Mouse (Mus musculus) intestine, embryonic 15.5 days (tissue): ENCODE measurements at regions not wholly inside any gene's neighbourhood (a gene's known extent, or its start where the extent isn't known, plus 50 kb on each side); places are given as distances from the start of the nearest gene placed in this dataset.
A peak's percentile ranks its signal among the peaks of the same experiment; 100 is the strongest.

Experiments
- ATAC-seq: fragments of 200-750 bp; cut with Nextera tagmentation; 2 replicates; pipeline ENCODE4 v1.8.0; 2017; ENCODE audit warnings: moderate TSS enrichment, moderate library complexity
- H3K27ac ChIP-seq: fragments of 300-500 bp; sonication (generic); 2 replicates; pipeline ENCODE4 v1.5.1; 2015; ENCODE audit warnings: mild to moderate bottlenecking, inconsistent platforms
- H3K27me3 ChIP-seq: fragments of 300-500 bp; sonication (generic); replicated peaks from 2 replicates; pipeline ENCODE4 v1.6.1; 2015; ENCODE audit warnings: inconsistent platforms
- H3K36me3 ChIP-seq: fragments of 300-500 bp; sonication (generic); 2 replicates; pipeline ENCODE4 v1.6.1; 2015; ENCODE audit warnings: inconsistent platforms
- H3K4me1 ChIP-seq: fragments of 300-500 bp; sonication (generic); replicated peaks from 2 replicates; pipeline ENCODE4 v1.6.1; 2015; ENCODE audit warnings: inconsistent platforms
- H3K4me2 ChIP-seq: fragments of 300-500 bp; sonication (generic); replicated peaks from 2 replicates; pipeline ENCODE4 v1.6.1; 2015; ENCODE audit warnings: mild to moderate bottlenecking, inconsistent platforms
- H3K4me3 ChIP-seq: fragments of 300-500 bp; sonication (generic); replicated peaks from 2 replicates; pipeline ENCODE4 v1.5.1; 2015; ENCODE audit warnings: inconsistent platforms
- H3K9ac ChIP-seq: fragments of 300-500 bp; sonication (generic); 2 replicates; pipeline ENCODE4 v1.6.1; 2015; ENCODE audit warnings: inconsistent platforms
- H3K9me3 ChIP-seq: fragments of 300-500 bp; sonication (generic); 2 replicates; pipeline ENCODE4 v1.6.1; 2016; ENCODE audit warnings: inconsistent platforms
- WGBS: fragments of 180-500 bp; shearing (Covaris S2); methylation state at CpG from one replicate; pipeline ENCODE4 v1.1.7; 2015; 5-methylcytosine and 5-hydroxymethylcytosine counted together

- ATAC-seq: peak; percentile 63; the same call in 1 of the 2 replicates
- 77% methylated on average over 10 of the region's 10 CpGs for WGBS
- no peak overlapping the region for H3K4me2 ChIP-seq
Measured at GRCm38 (mm10) chr5:9047150-9047790, 50.1 kb upstream of the Crot start.

More at GRCm38 (mm10) chr5:9047150-9047790, 50.1 kb upstream of the Crot start:
- H3K4me3 ChIP-seq: no peak overlapping the region
- H3K9me3 ChIP-seq: no peaks in the 10 kb centered on the region
- no peak overlapping the region for H3K27ac ChIP-seq
- H3K9ac ChIP-seq: no peak overlapping the region
- no peaks in the 10 kb centered on the region for H3K36me3 ChIP-seq
- no peaks in the 10 kb centered on the region for H3K27me3 ChIP-seq
- H3K4me1 ChIP-seq: 0 out of 2 replicates have a peak, but pooled peaks cover 3% of the 10 kb centered on the region
